Mouse (Mus musculus) megakaryocyte-erythroid progenitor cell, adult 5 weeks (primary cell): ENCODE data around the gene Ppp1r3e. TPM values are rescaled to one million over a fixed set of nuclear protein-coding genes. Genes with fewer than 3 reads are reported as not detected.

Experiments
- polyA plus RNA-seq: library from polyadenylated mRNA; stranded (reverse); fragments of >175 nt; gene quantifications from 2 replicates; pipeline ENCODE4 v1.2.3, GENCODE M21; 2012

Ppp1r3e gene
- 8.8 and 12.7 TPM in 2 replicates for polyA plus RNA-seq

GRCm38 (mm10) chr14:54877048-54877715 lies at the start of gene Ppp1r3e:
TSS of gene Ppp1r3e (minus strand) at chr14:54877550.

DNA sequence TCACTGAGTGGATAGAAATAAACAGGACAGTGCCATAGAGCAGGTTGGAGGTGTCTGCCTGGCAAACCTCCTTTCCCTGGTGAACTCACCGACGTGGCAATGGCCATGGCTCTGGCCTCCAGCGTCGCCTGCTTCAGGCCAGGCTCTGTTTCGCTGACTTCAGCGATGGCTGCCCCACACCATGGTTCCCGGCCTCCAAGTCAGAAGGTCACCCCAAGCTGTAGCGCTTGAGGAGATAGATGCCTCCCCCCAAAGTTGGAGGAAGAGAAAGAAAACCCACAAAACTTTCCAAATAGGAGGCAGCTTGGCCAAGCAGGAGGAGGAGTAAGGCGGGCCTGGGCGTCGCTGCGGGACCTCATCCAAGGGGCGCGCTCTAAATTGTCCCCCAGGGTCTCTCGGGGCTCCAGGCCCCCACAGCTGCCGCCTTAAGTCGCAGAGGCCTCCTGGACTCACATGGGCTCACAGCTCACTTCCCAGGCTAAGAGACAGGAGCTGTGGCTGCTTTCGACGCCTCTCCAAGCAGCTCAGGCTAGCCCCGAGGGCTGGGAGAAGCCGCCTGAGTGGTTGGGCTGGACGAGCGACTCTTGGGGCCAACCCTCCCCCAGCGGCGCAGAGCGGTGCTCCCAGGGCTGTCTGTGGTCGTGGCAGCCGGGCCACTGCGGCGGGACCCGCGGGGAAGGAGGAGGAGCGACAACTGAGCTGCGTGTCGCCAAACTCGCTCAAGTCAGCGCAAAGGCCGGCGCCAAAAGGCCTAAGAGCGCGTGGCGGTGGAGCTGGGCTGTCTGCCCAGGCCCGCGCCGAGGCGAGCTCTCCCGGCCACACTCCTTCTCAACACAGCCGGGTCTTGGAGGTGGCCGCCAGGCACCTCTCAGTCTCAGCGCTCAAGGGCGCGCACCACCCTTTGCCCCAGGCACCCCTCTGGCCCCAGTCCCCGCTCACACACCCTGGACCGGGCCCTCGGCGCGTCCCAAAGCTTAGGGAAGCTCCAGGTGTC lies 48.3 kb upstream of the Ppp1r3e start, which contains the start of gene Efs:
TSS of gene Efs (minus strand) at position 778 of the 994 bp plus-strand sequence.

DNA sequence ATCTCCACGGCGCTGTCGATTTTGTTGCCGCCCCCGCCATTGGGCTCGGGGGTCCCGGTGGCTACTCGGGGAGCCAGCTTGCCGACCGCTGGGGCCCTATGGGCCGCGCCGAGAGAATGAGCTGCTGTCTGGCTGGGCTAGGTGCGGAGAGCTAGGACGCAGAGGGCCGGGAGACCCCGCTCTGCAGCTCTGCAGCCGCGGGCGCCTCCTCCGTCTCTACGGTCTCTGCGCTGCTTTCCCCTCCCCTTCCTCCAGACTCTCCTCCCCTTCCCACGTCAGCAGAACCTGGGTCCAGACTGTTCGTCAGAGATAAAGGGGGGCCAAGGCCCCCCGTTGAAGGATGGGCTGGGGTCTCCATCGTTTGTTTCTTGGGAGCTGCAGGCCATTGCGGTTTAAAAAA lies 35.5 kb upstream of the Ppp1r3e start, which contains the start of gene Slc22a17:
TSS of gene Slc22a17 (minus strand) at position 247 of the 400 bp plus-strand sequence.

GRCm38 (mm10) chr14:54892200-54892599 lies 14.8 kb upstream of the Ppp1r3e start, which contains the start of gene Pabpn1:
TSS of gene Pabpn1 (plus strand) at chr14:54892500.

DNA sequence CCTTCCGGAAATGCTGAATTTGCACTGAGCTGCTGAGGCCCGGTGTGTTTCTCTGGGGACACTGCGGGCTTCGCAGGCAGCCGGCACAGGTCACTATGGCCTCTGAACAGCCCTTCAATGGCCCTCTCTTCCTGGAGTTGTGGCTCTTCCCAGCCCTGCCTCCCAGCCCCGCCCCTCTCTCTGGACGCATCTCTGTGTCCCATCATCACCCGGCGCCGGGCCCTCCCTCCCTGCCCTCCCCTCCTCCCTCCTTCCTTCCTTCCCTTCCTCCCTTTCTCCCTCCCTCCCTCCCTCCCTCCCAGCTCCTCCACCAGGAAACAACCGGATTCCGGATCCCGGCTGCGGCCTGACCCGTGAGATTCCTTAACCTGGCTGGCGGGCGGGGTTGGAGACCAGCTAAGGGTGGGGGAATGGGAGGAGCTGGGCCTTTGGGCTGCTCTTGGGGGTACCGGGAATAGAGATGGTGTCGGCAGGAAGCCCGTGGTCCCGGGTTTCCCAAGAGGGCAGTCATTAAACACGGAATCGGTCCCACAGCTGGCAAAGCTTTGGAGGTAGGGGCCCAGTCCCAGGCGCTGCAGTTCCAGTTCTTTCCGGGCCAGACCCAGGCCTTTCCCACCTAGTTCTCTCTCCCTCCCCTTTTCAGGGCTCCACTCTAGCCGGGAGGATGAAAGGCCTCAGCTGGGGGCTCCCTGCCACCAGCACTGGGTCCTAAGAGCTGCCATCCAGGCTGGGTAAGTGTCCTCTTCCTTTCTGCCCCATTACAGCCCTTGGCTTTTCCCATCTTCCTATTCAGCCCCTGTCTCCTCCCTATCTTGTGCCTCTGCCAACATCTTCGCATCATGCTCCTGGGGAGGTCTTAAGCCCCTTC lies 6.0 kb upstream of the Ppp1r3e start, which contains the start of the genes Bcl2l2 and Gm20521:
TSS of gene Bcl2l2 (plus strand) at position 224 of the 868 bp plus-strand sequence.
TSS of gene Gm20521 (plus strand) at position 288 of the 868 bp plus-strand sequence.

DNA sequence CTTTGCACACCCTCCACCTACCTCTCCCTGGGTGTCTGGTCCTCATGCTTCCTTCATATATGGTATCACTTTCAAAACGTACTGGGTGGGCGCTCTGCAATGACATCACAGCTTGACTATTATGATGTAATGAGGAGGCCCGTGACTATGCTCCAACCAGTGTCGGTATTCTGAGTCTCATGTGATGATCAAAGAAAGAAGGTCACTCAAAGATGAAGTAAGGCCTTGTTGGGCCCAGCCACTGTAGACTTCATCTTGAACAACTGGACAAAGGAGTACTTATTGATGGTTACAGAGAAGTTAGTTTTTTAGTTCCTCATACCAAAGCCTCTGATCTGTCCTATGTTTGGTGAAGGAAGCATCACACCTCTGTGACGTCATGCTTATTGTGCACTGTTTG lies 6.5 kb downstream of the Ppp1r3e start, which contains the start of gene Homez:
TSS of gene Homez (minus strand) at position 101 of the 400 bp plus-strand sequence.

Other genes starting within 250 kb of the Ppp1r3e start
- gene Gm17606, start 236.6 kb downstream of the Ppp1r3e start, polyA plus RNA-seq: not detected in 2 replicates
- gene Cdh24, start 236.2 kb downstream of the Ppp1r3e start, polyA plus RNA-seq: 8.6 and 11.3 TPM in 2 replicates
- 97.6 and 115 TPM in 2 replicates for gene 1700123O20Rik, start 191.3 kb downstream of the Ppp1r3e start, polyA plus RNA-seq
- gene Acin1, start 190.6 kb downstream of the Ppp1r3e start, polyA plus RNA-seq: 689 and 1,048 TPM in 2 replicates
- 0.06 TPM in 1 of 2 replicates, not detected in the other for gene Gm29776, start 178.7 kb downstream of the Ppp1r3e start, polyA plus RNA-seq
- gene Cebpe, start 165.4 kb downstream of the Ppp1r3e start, polyA plus RNA-seq: 125 and 136 TPM in 2 replicates
- gene Slc7a8, start 95.6 kb downstream of the Ppp1r3e start, polyA plus RNA-seq: 4.6 and 7.5 TPM in 2 replicates
- gene Rnf212b, start 63.4 kb downstream of the Ppp1r3e start, polyA plus RNA-seq: not detected in 2 replicates
- gene Homez, start 6.6 kb downstream of the Ppp1r3e start, polyA plus RNA-seq: 2.0 and 2.2 TPM in 2 replicates
- gene Bcl2l2, start 5.8 kb upstream of the Ppp1r3e start, polyA plus RNA-seq: 25.6 and 34.5 TPM in 2 replicates
- gene Gm20521, start 5.9 kb upstream of the Ppp1r3e start, polyA plus RNA-seq: 0.82 and 5.2 TPM in 2 replicates
- gene Pabpn1, start 14.9 kb upstream of the Ppp1r3e start, polyA plus RNA-seq: 282 and 412 TPM in 2 replicates
- gene Slc22a17, start 35.6 kb upstream of the Ppp1r3e start, polyA plus RNA-seq: 6.5 and 12.9 TPM in 2 replicates
- gene Efs, start 48.6 kb upstream of the Ppp1r3e start, polyA plus RNA-seq: 0.08 TPM in 1 of 2 replicates, not detected in the other
- gene Il25, start 55.1 kb upstream of the Ppp1r3e start, polyA plus RNA-seq: not detected in 2 replicates
- not detected in 2 replicates for gene Cmtm5, start 58.7 kb upstream of the Ppp1r3e start, polyA plus RNA-seq
- not detected in 2 replicates for gene Myh6, start 89.4 kb upstream of the Ppp1r3e start, polyA plus RNA-seq
- gene Gm17428, start 99.4 kb upstream of the Ppp1r3e start, polyA plus RNA-seq: not detected in 2 replicates
- gene Myh7, start 117.1 kb upstream of the Ppp1r3e start, polyA plus RNA-seq: not detected in 2 replicates
- 41.1 and 54.2 TPM in 2 replicates for gene Ngdn, start 137.9 kb upstream of the Ppp1r3e start, polyA plus RNA-seq
- gene Zfhx2, start 214.8 kb upstream of the Ppp1r3e start, polyA plus RNA-seq: 7.3 and 10.8 TPM in 2 replicates
- 2.0 and 2.5 TPM in 2 replicates for gene Thtpa, start 217.2 kb upstream of the Ppp1r3e start, polyA plus RNA-seq
- gene Ap1g2, start 229.0 kb upstream of the Ppp1r3e start, polyA plus RNA-seq: 19.5 and 24.1 TPM in 2 replicates
- gene Jph4, start 239.4 kb upstream of the Ppp1r3e start, polyA plus RNA-seq: 0.10 and 0.16 TPM in 2 replicates